Mouse (Mus musculus): ENCODE results near the gene Glipr1l3. TPM values are rescaled to one million over a fixed set of nuclear protein-coding genes. Genes with fewer than 3 reads are reported as not detected.
A peak's percentile ranks its signal among the peaks of the same experiment; 100 is the strongest.
"Not testable (repeated sequence)": the region's sequence is repeated elsewhere in the genome, so short reads cannot be mapped to it uniquely, and the experiment has no call there.

The Glipr1l3 gene
- polyA plus RNA-seq (2015; fragmentation: Nextera tagmentation; extraction: Ambion mirVana), result 0.24 and 0.46 TPM in 2 replicates

GRCm38 (mm10) chr10:112159882-112160560, at the start of gene Glipr1l3:
Glipr1l3 (minus strand) TSS chr10:112160327.
- H3K9ac ChIP-seq (replicated peaks); H3K4me1 ChIP-seq (replicated peaks); H3K27me3 ChIP-seq; H3K36me3 ChIP-seq; H3K9me3 ChIP-seq: not testable (repeated sequence)
- peak; percentile 96 for ATAC-seq
- Histone ChIP-seq H3K27ac (peak within 1 kb of the TSS; percentile 35; the same call in 1 of the 2 replicates), H3K4me3 (replicated peaks) (peak within 1 kb of the TSS; percentile 20), H3K4me2 (replicated peaks) (peak within 1 kb of the TSS; percentile 48)
- 10% methylated on average over 15 of the region's 15 CpGs for WGBS

DNA sequence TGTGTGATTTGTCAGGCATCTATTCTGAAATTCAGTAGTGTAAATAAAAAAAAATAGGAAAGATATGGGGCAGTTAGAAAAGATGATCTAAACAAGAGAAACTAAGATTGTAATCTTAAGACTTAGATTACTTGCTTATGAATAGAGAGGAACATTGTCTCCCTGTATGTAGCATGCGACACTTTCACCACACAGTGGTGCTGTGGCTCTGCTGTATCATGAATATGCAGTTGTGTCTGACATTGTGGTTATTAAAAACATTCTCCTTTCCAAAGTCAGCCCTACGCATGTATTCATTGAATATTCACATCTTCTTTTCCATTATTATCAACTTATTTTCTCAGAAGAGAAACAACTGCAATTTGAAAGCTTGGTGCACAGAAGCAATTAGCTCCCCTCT, 43.3 kb upstream of the Glipr1l3 start:
- no peak overlapping the region for H3K9ac ChIP-seq (replicated peaks)
- H3K4me2 ChIP-seq (replicated peaks), result no peak overlapping the region
- WGBS, result 49% methylated on average over 2 of the region's 2 CpGs
- H3K36me3 ChIP-seq, result no peaks in the 10 kb centered on the region
- no peaks in the 10 kb centered on the region for H3K27me3 ChIP-seq
- peak; percentile 65; the same call in 1 of the 2 replicates for ATAC-seq
- no peak overlapping the region for H3K4me3 ChIP-seq (replicated peaks)
- H3K27ac ChIP-seq, result no peak overlapping the region
- no peaks in the 10 kb centered on the region for H3K4me1 ChIP-seq (replicated peaks)
- H3K9me3 ChIP-seq, result no peaks in the 10 kb centered on the region

GRCm38 (mm10) chr10:112193919-112194318, 33.8 kb upstream of the Glipr1l3 start:
- H3K27ac ChIP-seq; H3K4me3 ChIP-seq (replicated peaks); H3K36me3 ChIP-seq; H3K9ac ChIP-seq (replicated peaks); H3K27me3 ChIP-seq; ATAC-seq; H3K4me1 ChIP-seq (replicated peaks); H3K4me2 ChIP-seq (replicated peaks); H3K9me3 ChIP-seq: not testable (repeated sequence)
- WGBS, result 80% methylated on average over 2 of the region's 2 CpGs

GRCm38 (mm10) chr10:112177027-112177426, 16.9 kb upstream of the Glipr1l3 start:
- ATAC-seq, result peak; percentile 74
- H3K27ac ChIP-seq; H3K9ac ChIP-seq (replicated peaks); H3K27me3 ChIP-seq; H3K36me3 ChIP-seq; H3K4me3 ChIP-seq (replicated peaks); H3K4me1 ChIP-seq (replicated peaks); H3K9me3 ChIP-seq: not testable (repeated sequence)
- H3K4me2 ChIP-seq (replicated peaks), result peak overlapping the region; percentile 37; the same call in 1 of the 2 replicates
- 29% methylated on average over 13 of the region's 13 CpGs for WGBS

DNA sequence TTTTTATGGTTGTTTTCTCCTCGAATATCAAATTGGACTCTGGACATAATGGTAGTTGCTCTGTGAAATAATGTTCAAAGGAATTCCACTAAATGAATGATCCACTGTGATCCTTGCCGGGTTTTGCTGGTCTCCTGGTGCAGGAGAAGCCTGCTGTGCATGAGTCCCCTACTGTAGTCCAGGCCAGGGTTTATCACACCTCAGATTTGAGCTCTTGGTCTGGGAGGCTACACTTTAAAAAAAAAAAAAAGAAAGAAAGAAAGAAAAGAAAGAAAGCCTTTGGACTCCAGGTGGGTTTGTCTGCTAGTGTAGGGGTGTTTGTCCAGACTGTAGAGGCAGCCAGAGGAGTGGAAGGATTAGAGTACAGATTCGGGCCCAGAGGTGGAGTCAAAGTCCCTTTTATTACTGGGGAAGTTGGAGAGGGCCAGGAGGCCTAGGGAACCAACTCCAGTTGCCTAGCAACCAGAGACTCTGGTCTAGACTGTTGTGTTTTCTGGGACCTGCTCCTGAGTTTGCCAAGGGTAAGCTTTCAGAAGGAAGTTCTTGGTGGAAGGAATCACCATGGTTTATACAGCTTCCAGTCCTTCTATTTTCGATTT, 3.1 kb upstream of the Glipr1l3 start, which contains the start of gene Caps2:
Gene Caps2 (plus strand): TSS at position 454 of the 599 bp plus-strand sequence.
- Histone ChIP-seq H3K27ac (no peak within 1 kb of the TSS), H3K4me1 (replicated peaks) (peaks cover 8% of the 10 kb centered on the region), H3K36me3 (no peaks in the 10 kb centered on the region), H3K4me3 (replicated peaks) (no peak within 1 kb of the TSS), H3K4me2 (replicated peaks) (no peak within 1 kb of the TSS), H3K27me3 (no peaks in the 10 kb centered on the region), H3K9me3 (no peaks in the 10 kb centered on the region), H3K9ac (replicated peaks) (no peak within 1 kb of the TSS)
- ATAC-seq, result peak; percentile 47
- 32% methylated on average over 4 of the region's 4 CpGs for WGBS

DNA sequence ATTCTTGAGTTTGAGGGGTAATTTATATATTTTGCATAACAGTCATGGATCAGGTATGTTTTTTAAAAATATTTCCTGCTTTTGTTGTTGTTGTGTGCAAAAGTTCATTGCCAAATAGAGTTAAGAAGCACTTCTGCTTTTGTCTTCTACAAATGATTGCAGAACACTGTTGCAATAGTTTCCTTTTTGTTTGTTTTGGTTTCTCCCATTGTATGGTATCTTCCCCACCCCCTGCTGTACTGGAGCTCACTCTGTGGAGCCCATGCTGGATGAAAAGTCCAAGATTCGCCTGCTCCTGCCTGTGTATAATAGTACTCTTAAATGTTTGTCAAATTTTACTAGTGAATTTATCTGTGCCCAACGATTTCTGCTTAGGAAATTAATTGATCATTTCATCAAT, 20.3 kb downstream of the Glipr1l3 start:
- Histone ChIP-seq H3K9ac (replicated peaks) (no peak overlapping the region), H3K4me3 (replicated peaks) (no peak overlapping the region), H3K4me2 (replicated peaks) (no peak overlapping the region), H3K27me3 (no peaks in the 10 kb centered on the region), H3K4me1 (replicated peaks) (no peaks in the 10 kb centered on the region), H3K27ac (no peak overlapping the region), H3K36me3 (no peaks in the 10 kb centered on the region), H3K9me3 (no peaks in the 10 kb centered on the region)
- ATAC-seq, result no peak
- WGBS, result 54% methylated on average over 2 of the region's 2 CpGs

DNA sequence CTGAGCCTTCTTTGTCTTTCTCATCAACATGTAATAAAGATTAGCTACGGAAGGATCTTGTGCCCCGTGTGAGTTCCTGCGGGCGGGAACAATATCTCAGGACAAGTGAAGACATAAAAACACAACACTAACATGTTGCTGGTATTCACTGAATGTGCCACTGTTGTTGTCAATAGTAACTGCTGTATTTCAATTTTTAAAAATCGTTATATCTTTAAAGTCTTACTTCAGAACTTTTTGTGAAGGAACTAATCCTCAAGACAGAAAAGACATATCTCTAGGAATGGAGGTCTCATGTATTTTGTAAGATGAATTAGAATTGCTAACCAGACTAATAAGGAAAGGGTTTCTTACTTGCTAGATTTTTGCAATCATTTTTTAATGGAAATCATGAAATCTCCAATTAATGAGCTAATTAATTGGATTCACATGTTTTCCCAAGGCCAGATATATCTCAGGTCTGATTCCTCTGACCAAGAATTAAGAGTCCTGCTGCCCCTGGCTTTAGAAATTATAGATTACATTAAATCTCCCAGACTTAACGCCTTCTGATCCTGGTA, 21.2 kb downstream of the Glipr1l3 start:
- Histone ChIP-seq H3K9ac (replicated peaks) (0 out of 2 replicates have a peak overlapping the region, but pooled peaks have one; percentile 21), H3K9me3 (no peaks in the 10 kb centered on the region), H3K36me3 (no peaks in the 10 kb centered on the region), H3K27me3 (no peaks in the 10 kb centered on the region), H3K4me3 (replicated peaks) (peak overlapping the region; percentile 29), H3K4me2 (replicated peaks) (peak overlapping the region; percentile 45), H3K27ac (no peak overlapping the region), H3K4me1 (replicated peaks) (no peaks in the 10 kb centered on the region)
- peak; percentile 60 for ATAC-seq
- 28% methylated on average over 6 of the region's 6 CpGs for WGBS

DNA sequence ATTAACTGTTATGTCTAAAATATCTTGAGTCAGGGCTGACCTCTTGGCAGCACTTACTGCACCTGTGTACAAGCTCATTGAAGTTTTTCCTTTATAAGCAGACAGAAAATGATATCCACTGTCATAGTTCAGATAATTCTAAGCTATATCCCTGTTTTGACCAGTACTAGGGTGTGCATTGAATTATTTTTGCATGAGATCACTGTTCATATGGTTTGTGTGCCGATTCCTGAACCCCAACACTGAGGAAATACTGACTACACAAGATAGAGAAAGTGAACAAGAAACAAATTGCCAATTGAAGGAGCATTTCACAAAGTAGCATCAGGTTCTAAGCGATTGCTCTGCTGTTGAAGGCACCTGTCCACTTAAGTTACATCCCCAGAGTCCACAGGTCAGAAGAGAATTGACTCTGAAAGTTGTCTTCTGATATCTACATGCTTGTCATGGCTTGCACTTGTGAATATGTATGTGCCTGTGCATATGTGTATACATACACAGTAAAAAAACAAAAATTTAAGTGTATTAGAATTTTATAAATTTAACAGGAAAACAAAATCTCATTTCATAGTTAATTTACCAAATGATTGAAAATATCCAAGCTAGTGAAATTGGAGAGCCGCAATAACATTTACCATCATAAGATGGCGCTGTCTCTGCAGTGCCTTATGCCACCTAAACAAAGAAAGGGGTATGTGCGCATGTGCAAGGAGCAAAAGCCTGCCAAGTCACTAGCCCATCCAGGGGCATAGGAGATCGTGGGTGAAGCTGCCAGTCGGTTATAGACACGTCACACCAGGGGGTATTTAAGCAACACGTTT, 21.9 kb downstream of the Glipr1l3 start:
- Histone ChIP-seq H3K9ac (replicated peaks) (0 out of 2 replicates have a peak overlapping the region, but pooled peaks have one; percentile 21), H3K27me3 (no peaks in the 10 kb centered on the region), H3K27ac (no peak overlapping the region), H3K4me3 (replicated peaks) (peak overlapping the region; percentile 29), H3K9me3 (no peaks in the 10 kb centered on the region), H3K4me2 (replicated peaks) (peak overlapping the region; percentile 45), H3K4me1 (replicated peaks) (no peaks in the 10 kb centered on the region), H3K36me3 (no peaks in the 10 kb centered on the region)
- peak; percentile 94 for ATAC-seq
- WGBS, result 16% methylated on average over 9 of the region's 9 CpGs

- Histone ChIP-seq H3K27ac (no peak overlapping the region), H3K9me3 (no peaks in the 10 kb centered on the region), H3K9ac (replicated peaks) (no peak overlapping the region), H3K4me1 (replicated peaks) (no peaks in the 10 kb centered on the region), H3K4me2 (replicated peaks) (no peak overlapping the region), H3K27me3 (no peaks in the 10 kb centered on the region), H3K4me3 (replicated peaks) (no peak overlapping the region), H3K36me3 (no peaks in the 10 kb centered on the region)
- no peak for ATAC-seq
- WGBS, result 93% methylated on average over 3 of the region's 3 CpGs
Observed at GRCm38 (mm10) chr10:112132194-112132593, 27.9 kb downstream of the Glipr1l3 start.

DNA sequence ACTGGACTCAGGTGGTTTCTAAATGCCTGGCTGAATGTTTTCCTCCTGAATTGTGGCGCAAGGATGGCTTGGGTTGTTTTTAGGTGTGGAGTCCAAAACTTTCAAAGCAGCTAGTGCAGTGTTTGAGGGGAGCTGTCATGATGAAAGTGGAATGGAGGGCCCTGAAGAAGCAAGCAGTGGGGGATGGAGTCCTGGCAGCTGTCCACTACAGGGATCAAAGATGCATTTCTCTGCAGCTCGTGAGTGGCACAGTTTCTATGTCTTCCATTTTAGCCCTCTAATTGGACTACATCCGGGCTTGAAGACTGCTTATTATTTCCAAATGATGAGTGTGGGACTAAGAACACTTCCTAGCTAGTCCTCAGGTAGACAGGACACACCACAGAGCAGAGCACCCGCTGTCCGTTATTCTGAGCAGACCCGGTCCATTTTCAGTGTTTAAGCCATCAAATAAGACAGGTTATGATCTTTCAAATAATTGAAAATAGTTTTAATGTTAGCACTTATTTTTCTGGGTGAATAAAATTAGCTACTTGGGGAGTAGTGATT, 32.4 kb downstream of the Glipr1l3 start:
- not testable (repeated sequence) for H3K4me3 ChIP-seq (replicated peaks); H3K9ac ChIP-seq (replicated peaks); H3K27me3 ChIP-seq; H3K36me3 ChIP-seq; H3K9me3 ChIP-seq; H3K4me1 ChIP-seq (replicated peaks); H3K4me2 ChIP-seq (replicated peaks); H3K27ac ChIP-seq
- peak; percentile 68; the same call in 1 of the 2 replicates for ATAC-seq
- 71% methylated on average over 6 of the region's 6 CpGs for WGBS

GRCm38 (mm10) chr10:112125090-112125489, 35.0 kb downstream of the Glipr1l3 start:
- H3K4me2 ChIP-seq (replicated peaks); H3K27me3 ChIP-seq; H3K4me1 ChIP-seq (replicated peaks); H3K9me3 ChIP-seq; H3K9ac ChIP-seq (replicated peaks); H3K36me3 ChIP-seq; H3K4me3 ChIP-seq (replicated peaks); ATAC-seq; H3K27ac ChIP-seq: not testable (repeated sequence)
- WGBS, result 64% methylated on average over 2 of the region's 2 CpGs
